ENCODE assay signal across 19 mouse cellular contexts in genomic region chr2:71046751-71047320, GRCm38 (mm10). TPM values are rescaled to one million over a fixed set of nuclear protein-coding genes. Genes with fewer than 3 reads are reported as not detected.
DNase-seq lines count a peak whose midpoint lies in the region; ATAC-seq and TF ChIP-seq lines count a peak whose summit lies in the region.
"Had no signal": no experiment of that assay in that cellular context is flagged by ENCODE, and none has a peak within 500 bp of the region (broad histone marks: within the 10 kb centered on the region; RNA-seq: fewer than 3 reads in every experiment).

No protein-coding gene starts in this region.

- ATAC-seq in lung, embryonic 16.5 days (ENCODE audit: low read depth): peak; percentile 45
- ATAC-seq in activated CD4-positive, CD25-positive, alpha-beta regulatory T cell, adult 4 months: peak; percentile 37
- ATAC-seq: hindbrain, postnatal 0 days; midbrain, embryonic 13.5 days had no signal

- no peaks in the 10 kb centered on the region for H3K36me3 ChIP-seq in lung, embryonic 16.5 days (ENCODE audit: control insufficient read depth, insufficient read depth, low read length)
- H3K36me3 ChIP-seq: embryonic facial prominence, embryonic 15.5 days; forebrain, embryonic 10.5 days; heart, embryonic 10.5 days; midbrain, embryonic 13.5 days had no signal

- WGBS in lung, embryonic 16.5 days: 11% methylated on average over 6 of the region's 6 CpGs
- 17% methylated on average over 6 of the region's 6 CpGs for WGBS in lung, adult 2 months

- peaks cover 17% of the 10 kb centered on the region for H3K4me1 ChIP-seq in lung, embryonic 16.5 days (replicated peaks; ENCODE audit: control insufficient read depth, insufficient read depth, low read length)
- H3K4me1 ChIP-seq in lung, adult 2 months (ENCODE audit: control insufficient read depth, insufficient read depth, low read length): peaks cover 11% of the 10 kb centered on the region
- H3K4me1 ChIP-seq: midbrain, embryonic 13.5 days had no signal

- no peaks in the 10 kb centered on the region for H3K9me3 ChIP-seq in lung, embryonic 16.5 days (ENCODE audit: control insufficient read depth, low read length)
- H3K9me3 ChIP-seq: embryonic facial prominence, embryonic 15.5 days; forebrain, embryonic 10.5 days; heart, embryonic 10.5 days; midbrain, embryonic 13.5 days had no signal

- H3K27ac ChIP-seq in lung, embryonic 16.5 days (ENCODE audit: low read length): peak overlapping the region; percentile 14
- H3K27ac ChIP-seq: embryonic facial prominence, embryonic 15.5 days; forebrain, embryonic 10.5 days; heart, embryonic 10.5 days; hindbrain, postnatal 0 days; midbrain, embryonic 13.5 days had no signal

- no peak for DNase-seq in lung, adult 2 months
- peak; percentile 58 for DNase-seq in lung, postnatal 10 days
- DNase-seq in thymus, postnatal 25 days: peak; percentile 64
- no peak for DNase-seq in kidney, postnatal 14 days
- no peak for DNase-seq in adrenal gland, adult 2 months
- DNase-seq: adrenal gland, postnatal 25 days; cerebellum, adult 18-20 months; heart, postnatal 4 days; kidney, adult 8-10 months; kidney, postnatal 36 days; liver had no signal

- TF ChIP-seq POLR2A in lung, adult 2 months (IDR thresholded peaks at IDR 0.05; ENCODE audit: borderline replicate concordance, extremely low read depth, low read depth, low read length): no peak

- H3K9ac ChIP-seq in lung, embryonic 16.5 days (ENCODE audit: low read length): no peak overlapping the region
- H3K9ac ChIP-seq: embryonic facial prominence, embryonic 15.5 days; midbrain, embryonic 13.5 days had no signal

- no peaks in the 10 kb centered on the region for H3K27me3 ChIP-seq in lung, embryonic 16.5 days (ENCODE audit: control insufficient read depth, insufficient read depth, low read depth, low read length)
- H3K27me3 ChIP-seq: embryonic facial prominence, embryonic 15.5 days; midbrain, embryonic 13.5 days had no signal

- TF ChIP-seq CTCF in lung, adult 2 months (IDR thresholded peaks at IDR 0.05; ENCODE audit: insufficient read depth, low read length): no peak

- no peak overlapping the region for H3K4me3 ChIP-seq in lung, embryonic 16.5 days (ENCODE audit: low read length)
- H3K4me3 ChIP-seq in lung, adult 2 months (replicated peaks; ENCODE audit: extremely low read depth, low read depth, low read length): no peak overlapping the region
- H3K4me3 ChIP-seq: embryonic facial prominence, embryonic 15.5 days; forebrain, embryonic 10.5 days; heart, embryonic 10.5 days; midbrain, embryonic 13.5 days; myocyte had no signal

- peak overlapping the region; percentile 4 for H3K4me2 ChIP-seq in lung, embryonic 16.5 days (ENCODE audit: low read depth, low read length)
- H3K4me2 ChIP-seq: embryonic facial prominence, embryonic 15.5 days; midbrain, embryonic 13.5 days had no signal

RNA-seq across cellular contexts. Expression of gene Dcaf17, which starts 8.3 kb away (rescaled TPM):
- polyA plus RNA-seq in lung, embryonic 16.5 days (2015; fragmentation: Nextera tagmentation; extraction: Ambion mirVana): 37.3 and 38.6 TPM in 2 replicates
- 4.4 and 4.8 TPM in 2 replicates for polyA plus RNA-seq in lung, adult 2 months (2012; rRNA removed)
- polyA plus RNA-seq in activated CD4-positive, CD25-positive, alpha-beta regulatory T cell, adult 4 months (2017; shearing (Covaris generic)): 10 to 100 TPM; 22.1 to 22.4 TPM
- total RNA-seq in adrenal gland, adult 2 months (2021): 10 to 100 TPM; 11.1 to 11.9 TPM
- 3.6 and 3.7 TPM in 2 replicates for polyA plus RNA-seq in adrenal gland, adult 2 months (2012; rRNA removed)

RNA-seq across cellular contexts. Expression of gene Mettl8, which starts 8.5 kb away (rescaled TPM):
- polyA plus RNA-seq in lung, embryonic 16.5 days (2015; fragmentation: Nextera tagmentation; extraction: Ambion mirVana): 15.4 and 16.0 TPM in 2 replicates
- polyA plus RNA-seq in lung, adult 2 months (2012; rRNA removed): 2.9 and 6.1 TPM in 2 replicates
- 10 to 100 TPM; 11.7 to 15.1 TPM for polyA plus RNA-seq in activated CD4-positive, CD25-positive, alpha-beta regulatory T cell, adult 4 months (2017; shearing (Covaris generic))
- 10 to 100 TPM; 13.2 to 13.4 TPM for total RNA-seq in adrenal gland, adult 2 months (2021)
- polyA plus RNA-seq in adrenal gland, adult 2 months (2012; rRNA removed): 2.4 and 2.5 TPM in 2 replicates

Comparison
In these comparisons a context has a peak if more than half of its experiments do, and no peak if none do; other contexts are left out.
1. DNase-seq: peak in lung, postnatal 10 days (single experiment) and thymus, postnatal 25 days (single experiment); none in lung, adult 2 months (single experiment), kidney, postnatal 14 days (single experiment) and adrenal gland, adult 2 months (single experiment).